ENCODE assay signal across 24 mouse cellular contexts in genomic region chr1:82066291-82066690, GRCm38 (mm10).
DNase-seq lines count a peak whose midpoint lies in the region; ATAC-seq lines count a peak whose summit lies in the region.
"Had no signal": no experiment of that assay in that cellular context is flagged by ENCODE, and none has a peak within 500 bp of the region (broad histone marks: within the 10 kb centered on the region; RNA-seq: fewer than 3 reads in every experiment).

No protein-coding gene starts in this region.

- H3K27ac ChIP-seq in midbrain, embryonic 14.5 days (replicated peaks; ENCODE audit: low read depth, low read length) = no peak overlapping the region
- H3K27ac ChIP-seq in midbrain, embryonic 15.5 days = no peak overlapping the region
- no peak overlapping the region for H3K27ac ChIP-seq in liver, embryonic 11.5 days (ENCODE audit: low read depth, low read length)
- H3K27ac ChIP-seq: embryonic facial prominence, embryonic 10.5 days; embryonic facial prominence, embryonic 13.5 days; forebrain, embryonic 12.5 days; forebrain, embryonic 15.5 days; hindbrain, embryonic 10.5 days; hindbrain, embryonic 13.5 days; intestine, embryonic 15.5 days had no signal

- DNase-seq in adrenal gland, postnatal 10 days = peak; percentile 6
- no peak for DNase-seq in adrenal gland, postnatal 36 days
- DNase-seq in midbrain, embryonic 14.5 days = peak; percentile 13
- peak; percentile 25 for DNase-seq in retina, embryonic 14.5 days (ENCODE audit: low spot score)
- DNase-seq in liver, embryonic 11.5 days (ENCODE audit: low spot score) = no peak
- no peak for DNase-seq in gastrocnemius, postnatal 4 days (ENCODE audit: low spot score in 2 of 2)
- DNase-seq: cerebellum, adult 11 months; cerebellum, adult 2 months; cerebellum, adult 9-11 months; cerebellum, postnatal 25 days; gastrocnemius, postnatal 25 days; kidney, adult 11 months had no signal

- 70% methylated on average over 6 of the region's 6 CpGs for WGBS in midbrain, embryonic 14.5 days
- 68% methylated on average over 6 of the region's 6 CpGs for WGBS in midbrain, embryonic 15.5 days
- WGBS in liver, embryonic 11.5 days = 80% methylated on average over 6 of the region's 6 CpGs

- ATAC-seq in midbrain, embryonic 14.5 days (ENCODE audit: low FRiP score, low TSS enrichment) = no peak
- ATAC-seq in midbrain, embryonic 15.5 days (replicated peaks) = no peak
- no peak for ATAC-seq in liver, embryonic 11.5 days (replicated peaks; ENCODE audit: low FRiP score)
- ATAC-seq: CD4-positive, CD25-positive, alpha-beta regulatory T cell, adult 4 months; forebrain, embryonic 15.5 days; hindbrain, embryonic 16.5 days; intestine, embryonic 15.5 days had no signal

- no peaks in the 10 kb centered on the region for H3K4me1 ChIP-seq in midbrain, embryonic 14.5 days (ENCODE audit: control insufficient read depth, insufficient read depth, low read length)
- no peaks in the 10 kb centered on the region for H3K4me1 ChIP-seq in midbrain, embryonic 15.5 days
- H3K4me1 ChIP-seq in liver, embryonic 11.5 days (replicated peaks; ENCODE audit: control insufficient read depth, insufficient read depth, low read length) = no peaks in the 10 kb centered on the region
- H3K4me1 ChIP-seq: forebrain, embryonic 15.5 days; hindbrain, embryonic 13.5 days; intestine, embryonic 15.5 days had no signal

- no peaks in the 10 kb centered on the region for H3K27me3 ChIP-seq in midbrain, embryonic 14.5 days (ENCODE audit: control insufficient read depth, insufficient read depth, low read length)
- no peaks in the 10 kb centered on the region for H3K27me3 ChIP-seq in midbrain, embryonic 15.5 days (replicated peaks)
- no peaks in the 10 kb centered on the region for H3K27me3 ChIP-seq in liver, embryonic 11.5 days (replicated peaks; ENCODE audit: control insufficient read depth, insufficient read depth, low read length)
- H3K27me3 ChIP-seq: embryonic facial prominence, embryonic 13.5 days; forebrain, embryonic 12.5 days; forebrain, embryonic 15.5 days; hindbrain, embryonic 13.5 days; intestine, embryonic 15.5 days had no signal

- H3K4me3 ChIP-seq in midbrain, embryonic 14.5 days (replicated peaks; ENCODE audit: low read depth, low read length) = no peak overlapping the region
- no peak overlapping the region for H3K4me3 ChIP-seq in midbrain, embryonic 15.5 days
- no peak overlapping the region for H3K4me3 ChIP-seq in liver, embryonic 11.5 days (ENCODE audit: low read depth, low read length)
- H3K4me3 ChIP-seq: embryonic facial prominence, embryonic 10.5 days; embryonic facial prominence, embryonic 13.5 days; erythroblast, embryonic 14.5 days; forebrain, embryonic 12.5 days; forebrain, embryonic 15.5 days; hindbrain, embryonic 10.5 days; hindbrain, embryonic 13.5 days; intestine, embryonic 15.5 days had no signal

- H3K4me2 ChIP-seq in midbrain, embryonic 14.5 days (ENCODE audit: low read length) = no peak overlapping the region
- no peak overlapping the region for H3K4me2 ChIP-seq in midbrain, embryonic 15.5 days
- H3K4me2 ChIP-seq in liver, embryonic 11.5 days = no peak overlapping the region
- H3K4me2 ChIP-seq: embryonic facial prominence, embryonic 13.5 days; forebrain, embryonic 12.5 days; forebrain, embryonic 15.5 days; heart, embryonic 11.5 days; hindbrain, embryonic 13.5 days; intestine, embryonic 15.5 days had no signal

- H3K9me3 ChIP-seq in midbrain, embryonic 14.5 days (ENCODE audit: control insufficient read depth, low read length) = no peaks in the 10 kb centered on the region
- no peaks in the 10 kb centered on the region for H3K9me3 ChIP-seq in midbrain, embryonic 15.5 days
- no peaks in the 10 kb centered on the region for H3K9me3 ChIP-seq in liver, embryonic 11.5 days (ENCODE audit: control insufficient read depth, low read length)
- H3K9me3 ChIP-seq: embryonic facial prominence, embryonic 10.5 days; embryonic facial prominence, embryonic 13.5 days; forebrain, embryonic 12.5 days; forebrain, embryonic 15.5 days; hindbrain, embryonic 10.5 days; hindbrain, embryonic 13.5 days; intestine, embryonic 15.5 days had no signal

- H3K9ac ChIP-seq in midbrain, embryonic 14.5 days (replicated peaks; ENCODE audit: low read length) = no peak overlapping the region
- no peak overlapping the region for H3K9ac ChIP-seq in midbrain, embryonic 15.5 days
- H3K9ac ChIP-seq in liver, embryonic 11.5 days (ENCODE audit: low read depth, low read length) = no peak overlapping the region
- H3K9ac ChIP-seq: embryonic facial prominence, embryonic 13.5 days; forebrain, embryonic 12.5 days; forebrain, embryonic 15.5 days; hindbrain, embryonic 13.5 days; intestine, embryonic 15.5 days had no signal

- H3K36me3 ChIP-seq in midbrain, embryonic 14.5 days (ENCODE audit: control insufficient read depth, insufficient read depth, low read length) = no peaks in the 10 kb centered on the region
- H3K36me3 ChIP-seq in midbrain, embryonic 15.5 days (replicated peaks) = no peaks in the 10 kb centered on the region
- H3K36me3 ChIP-seq in liver, embryonic 11.5 days (ENCODE audit: control insufficient read depth, insufficient read depth, low read length) = no peaks in the 10 kb centered on the region
- H3K36me3 ChIP-seq: embryonic facial prominence, embryonic 10.5 days; embryonic facial prominence, embryonic 13.5 days; forebrain, embryonic 12.5 days; forebrain, embryonic 15.5 days; hindbrain, embryonic 10.5 days; hindbrain, embryonic 13.5 days; intestine, embryonic 15.5 days had no signal

Comparison
In these comparisons a context has a peak if more than half of its experiments do, and no peak if none do; other contexts are left out.
1. DNase-seq: peak in adrenal gland, postnatal 10 days (single experiment), midbrain, embryonic 14.5 days (single experiment) and retina, embryonic 14.5 days (single experiment); none in adrenal gland, postnatal 36 days (0 of 2), liver, embryonic 11.5 days (single experiment) and gastrocnemius, postnatal 4 days (0 of 2).